Mouse (Mus musculus) mature B cell (primary cell): Measurements from ENCODE around the gene Sh3bp1.

ENCODE experiments used
- in situ Hi-C: fragments of 300-500 bp; cut with MboI; formaldehyde crosslinking; loops from 2 replicates; pipeline ENCODE4 v1.14.3; 2019

Gene Sh3bp1

DNA sequence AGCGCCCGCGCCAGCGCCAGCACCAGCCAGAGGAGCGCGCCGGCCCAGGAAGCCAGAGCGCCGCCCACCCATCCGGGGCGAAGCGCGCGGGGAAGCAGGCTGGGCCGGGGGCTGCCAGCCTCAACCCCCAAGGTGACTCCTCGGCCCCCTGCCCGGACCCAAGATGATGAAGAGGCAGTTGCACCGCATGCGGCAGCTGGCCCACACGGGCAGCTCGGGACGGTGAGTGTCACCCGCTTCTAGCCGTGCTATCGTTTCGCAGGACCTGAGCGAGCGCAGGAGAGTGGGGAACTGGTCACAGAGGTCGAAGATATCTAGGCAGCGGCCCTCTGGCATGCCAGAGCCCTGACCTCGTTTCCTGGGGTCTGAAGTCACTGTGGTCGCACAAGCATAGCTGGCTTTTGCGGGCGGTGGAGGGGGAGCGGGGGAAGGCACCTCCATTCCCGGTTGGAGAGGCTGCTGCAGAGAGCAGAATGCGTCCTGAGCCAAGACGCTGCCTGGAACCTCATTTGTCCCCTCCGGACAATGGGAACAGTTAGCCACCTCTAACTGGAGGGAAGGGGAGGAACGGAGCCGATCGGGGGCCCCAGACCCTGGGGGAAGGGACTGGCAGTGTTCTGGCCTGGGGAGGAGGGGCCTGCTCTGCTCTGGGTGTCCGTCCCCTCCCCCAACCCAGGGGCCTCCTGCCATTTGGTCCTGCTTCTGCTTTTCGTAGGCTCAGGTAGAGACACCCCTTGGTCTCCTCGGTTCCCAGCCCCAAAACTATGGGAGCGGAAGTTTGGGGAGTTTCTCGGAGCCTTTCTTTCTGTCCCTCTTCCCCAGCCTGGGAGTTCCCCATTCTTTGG, at the start of gene Sh3bp1:
Gene Sh3bp1 (plus strand): TSS at position 29 of the 845 bp plus-strand sequence.
- in situ Hi-C loops, result no loop called here

DNA sequence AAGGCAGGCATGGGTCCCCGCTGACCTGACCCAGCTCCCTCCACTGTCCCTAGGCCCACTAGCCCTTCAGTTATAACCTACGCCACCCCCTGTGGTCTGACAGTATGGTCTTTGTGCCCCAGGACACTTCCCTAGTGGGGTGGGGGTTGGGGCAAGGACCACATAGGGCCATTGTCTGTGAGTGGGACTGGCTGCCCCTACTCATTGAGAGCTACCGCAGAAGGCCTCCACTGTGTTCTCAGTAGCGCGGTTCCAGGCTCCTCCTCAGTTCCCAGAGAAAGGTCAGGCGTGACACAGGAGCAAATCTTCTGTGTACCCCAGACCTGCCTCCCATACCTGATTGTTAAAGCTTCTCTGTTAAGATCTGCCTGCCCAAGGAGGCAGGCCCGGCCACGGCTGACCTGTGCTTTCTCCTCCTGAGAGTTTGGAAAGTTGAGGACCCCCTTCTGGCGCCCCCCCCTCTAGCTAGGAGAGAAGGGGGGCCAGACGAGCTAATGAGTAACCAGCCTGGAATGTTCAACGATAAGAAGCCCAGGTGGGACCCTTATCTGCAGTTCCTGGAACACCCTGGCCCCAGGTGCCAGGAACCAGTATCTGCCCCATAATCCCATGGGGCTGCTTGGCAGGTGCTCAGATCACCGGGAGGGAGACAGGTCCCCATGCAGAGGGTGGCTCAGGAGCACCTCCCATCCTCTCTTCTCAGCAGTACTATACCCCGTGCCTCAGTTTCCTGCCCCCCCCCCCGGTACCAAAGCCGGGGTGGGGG, 49.3 kb upstream of the Sh3bp1 start:
- in situ Hi-C loops, result no loop called here

DNA sequence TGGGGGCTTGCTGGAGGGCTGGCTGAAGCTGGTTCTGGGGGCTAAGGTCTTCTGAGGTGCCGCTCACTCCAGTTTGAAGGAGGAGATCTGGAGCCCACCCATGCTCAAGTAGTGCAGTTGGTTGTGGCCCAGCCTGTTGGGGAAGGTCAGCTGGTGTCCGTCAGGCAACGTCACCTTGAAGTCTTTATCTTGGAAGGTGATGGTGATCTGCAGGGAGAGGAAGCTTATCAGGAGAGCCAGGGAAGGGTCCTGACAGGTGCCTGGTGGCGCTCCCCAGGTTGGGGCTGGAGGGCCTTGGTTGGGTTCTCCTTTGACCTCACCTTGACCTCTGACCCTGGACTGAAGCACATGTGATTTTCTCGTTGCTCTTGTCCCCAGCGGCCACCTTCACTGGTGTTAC, 48.6 kb upstream of the Sh3bp1 start:
- in situ Hi-C loops, result no loop called here

DNA sequence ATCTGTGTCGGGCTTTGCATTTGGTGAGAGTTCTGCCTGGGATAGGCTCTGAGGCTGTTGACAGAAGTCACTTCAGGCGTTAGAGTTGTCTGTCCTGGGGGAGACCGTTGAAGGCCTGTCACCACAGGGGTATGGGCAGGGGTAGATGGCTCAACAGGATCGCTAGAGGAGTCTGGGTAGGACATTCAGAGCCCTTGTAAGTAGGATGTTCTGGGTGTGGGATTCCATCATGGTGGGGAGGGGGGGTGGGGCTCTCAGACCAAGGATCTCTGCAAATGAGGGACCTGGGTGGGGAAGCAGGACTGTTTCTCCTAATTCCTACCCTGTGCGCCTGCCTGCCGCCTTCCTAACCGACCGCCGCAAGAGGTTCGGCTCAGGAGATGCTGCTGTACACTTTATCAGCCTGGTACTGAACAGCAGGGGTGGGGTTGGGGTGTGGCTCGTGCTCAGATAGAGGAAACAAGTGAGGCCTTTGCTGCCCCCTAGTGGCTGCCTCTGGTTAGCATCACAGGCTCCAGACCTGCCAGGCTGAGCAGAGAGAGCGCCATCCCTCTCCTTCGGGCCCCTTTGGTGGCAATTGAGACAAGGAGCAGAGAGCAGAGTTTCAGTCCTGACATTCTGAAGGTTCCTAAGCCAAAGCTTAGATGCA, 47.9 kb upstream of the Sh3bp1 start:
- in situ Hi-C loops, result no loop called here

DNA sequence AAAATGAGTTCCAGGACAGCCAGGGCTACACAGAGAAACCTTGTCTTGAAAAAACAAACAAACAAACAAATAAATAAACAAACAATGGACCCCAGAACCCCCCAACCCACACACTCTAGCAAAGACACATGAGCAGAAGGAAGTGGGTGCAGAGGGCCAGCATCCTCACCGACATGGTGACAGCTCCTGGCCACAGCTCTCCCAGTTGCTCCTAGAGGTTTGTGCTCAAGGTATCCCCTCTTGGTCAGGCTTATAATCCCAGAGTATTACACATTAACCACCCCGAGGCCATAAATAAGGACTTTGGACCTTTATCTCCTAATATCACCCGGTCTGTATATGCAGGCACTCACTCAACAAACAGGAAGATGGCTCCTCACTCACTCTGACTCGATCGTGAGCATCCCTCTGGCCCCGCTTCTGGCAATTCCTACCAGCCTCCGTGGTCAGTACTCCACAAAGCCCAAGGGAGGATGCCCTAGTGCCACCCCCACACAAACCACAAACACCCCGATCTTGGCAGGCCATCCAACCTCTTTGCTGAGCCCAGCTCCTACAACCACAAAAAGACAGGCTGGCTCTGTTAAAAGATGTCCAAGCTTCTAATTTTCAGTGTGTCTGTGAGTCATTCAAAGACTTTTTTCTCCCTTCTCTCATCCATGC, 44.1 kb upstream of the Sh3bp1 start, which contains the start of gene Lgals2:
Gene Lgals2 (minus strand): TSS at position 227 of the 663 bp plus-strand sequence.
- in situ Hi-C loops, result no loop called here

DNA sequence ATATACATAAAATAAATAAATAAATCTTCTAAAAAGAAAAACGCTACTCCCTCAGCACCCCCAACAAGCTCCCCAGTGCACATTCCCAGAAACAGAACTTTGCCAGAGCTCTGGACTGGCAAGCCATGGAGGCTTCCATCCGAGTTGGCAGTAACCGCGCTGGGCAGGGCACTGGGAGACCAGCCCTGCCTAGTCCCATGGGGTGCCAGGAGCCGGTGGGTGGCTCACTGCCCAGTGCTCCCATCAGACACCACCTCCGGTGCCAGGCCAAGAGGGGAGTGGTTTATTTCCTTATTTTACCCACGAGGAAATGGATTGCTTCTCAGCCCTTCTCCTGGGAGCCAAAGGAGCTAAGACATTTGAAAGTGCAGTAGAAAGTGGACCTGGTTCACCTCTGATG, 42.6 kb upstream of the Sh3bp1 start:
- in situ Hi-C loops, result no loop called here

DNA sequence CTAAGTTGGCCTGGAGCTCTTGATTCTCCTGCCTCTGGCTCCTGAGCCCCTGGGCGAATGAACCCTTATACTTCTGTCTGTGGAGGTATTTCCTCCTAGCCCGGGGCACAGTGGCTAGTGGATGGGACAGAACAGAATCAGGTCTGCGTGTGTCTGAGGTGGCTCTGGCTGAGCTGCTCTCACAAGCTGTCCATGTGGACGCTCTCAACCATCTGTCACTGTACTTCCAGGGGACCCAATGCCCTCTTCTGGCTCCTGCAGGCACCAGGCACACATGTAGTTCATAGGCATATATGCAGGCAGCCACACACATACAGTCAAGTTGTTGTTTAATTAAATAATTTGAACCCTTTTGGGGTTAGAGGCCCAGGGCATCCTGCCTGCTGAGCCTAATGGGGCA, 40.3 kb upstream of the Sh3bp1 start:
- in situ Hi-C loops, result no loop called here

DNA sequence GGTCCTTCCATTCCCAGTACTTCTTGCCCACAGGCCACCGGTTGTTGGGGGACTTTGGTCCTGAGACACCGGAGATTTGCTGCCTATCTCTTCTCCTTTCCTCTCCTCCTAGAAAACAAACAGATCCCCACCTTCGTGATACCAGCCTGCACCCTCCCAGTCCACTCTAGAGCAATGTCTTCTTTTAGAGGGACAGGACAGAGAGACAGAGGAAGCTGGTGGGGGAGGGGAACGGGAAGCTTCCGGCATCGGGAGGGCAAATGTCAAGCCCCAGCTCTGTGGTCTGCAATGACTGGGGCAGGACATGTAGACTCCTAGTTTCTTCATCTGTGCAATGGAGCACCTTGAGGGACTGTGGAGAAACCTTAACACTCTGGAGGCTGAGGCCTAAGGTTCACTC, 39.9 kb upstream of the Sh3bp1 start:
- in situ Hi-C loops, result no loop called here

DNA sequence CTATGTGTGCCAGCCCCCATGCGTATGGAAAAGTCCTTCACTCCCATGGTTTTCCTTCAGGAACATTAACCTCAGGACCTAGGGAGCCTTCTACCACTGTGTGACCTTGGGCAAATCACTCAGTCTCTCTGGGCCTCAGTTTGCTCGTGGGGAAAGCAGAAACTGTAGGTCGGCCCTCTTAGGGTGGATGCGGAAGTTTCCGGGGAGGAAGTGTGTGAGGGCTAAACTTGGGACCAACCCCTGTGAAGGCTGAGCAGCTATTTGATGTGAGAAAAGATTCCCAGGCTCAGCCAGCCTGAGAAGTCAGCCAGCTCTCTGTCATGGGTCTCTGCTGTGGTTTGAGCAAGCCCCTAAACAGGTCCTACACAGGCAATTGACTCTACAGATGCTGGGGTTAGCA, 37.3 kb upstream of the Sh3bp1 start:
- in situ Hi-C loops, result no loop called here

DNA sequence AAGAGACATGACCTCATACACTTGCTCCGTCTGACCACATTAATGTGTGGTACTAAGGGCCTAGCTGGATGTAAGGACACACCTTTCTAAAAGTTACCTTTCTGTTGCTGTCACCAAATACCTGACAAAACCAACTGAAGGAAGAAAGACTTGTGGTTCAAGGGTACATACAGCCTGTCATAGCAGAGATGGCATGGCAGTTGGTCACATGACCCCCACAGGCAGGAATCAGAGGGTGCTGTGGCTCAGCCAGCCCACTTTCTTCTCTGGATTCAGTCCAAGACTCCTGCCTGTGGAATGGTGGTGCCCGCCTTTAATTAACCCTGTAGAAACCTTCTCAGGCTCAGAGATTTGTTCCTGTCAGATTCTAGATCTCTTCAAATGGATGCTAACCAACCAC, 36.4 kb upstream of the Sh3bp1 start:
- in situ Hi-C loops, result no loop called here

DNA sequence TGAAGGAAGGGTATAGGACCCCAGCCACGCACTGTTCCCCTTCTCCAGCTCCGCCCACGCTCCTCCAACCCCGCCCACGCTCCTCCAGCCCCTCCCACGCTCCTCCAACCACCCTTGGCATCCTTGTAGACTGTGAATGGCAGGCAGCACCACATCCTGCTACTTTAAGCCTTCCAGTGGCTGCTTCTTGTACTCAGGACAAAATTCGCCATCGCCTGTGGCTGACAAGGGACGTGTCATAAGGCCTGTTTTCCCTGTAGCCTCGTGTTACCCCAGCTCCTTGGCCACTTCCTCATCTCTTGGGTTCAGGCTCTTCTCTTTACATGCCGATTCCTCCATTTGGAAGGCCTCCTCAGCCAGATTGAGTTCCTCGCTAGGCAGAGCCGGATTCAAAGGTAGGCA, 35.7 kb upstream of the Sh3bp1 start:
- in situ Hi-C loops, result no loop called here

DNA sequence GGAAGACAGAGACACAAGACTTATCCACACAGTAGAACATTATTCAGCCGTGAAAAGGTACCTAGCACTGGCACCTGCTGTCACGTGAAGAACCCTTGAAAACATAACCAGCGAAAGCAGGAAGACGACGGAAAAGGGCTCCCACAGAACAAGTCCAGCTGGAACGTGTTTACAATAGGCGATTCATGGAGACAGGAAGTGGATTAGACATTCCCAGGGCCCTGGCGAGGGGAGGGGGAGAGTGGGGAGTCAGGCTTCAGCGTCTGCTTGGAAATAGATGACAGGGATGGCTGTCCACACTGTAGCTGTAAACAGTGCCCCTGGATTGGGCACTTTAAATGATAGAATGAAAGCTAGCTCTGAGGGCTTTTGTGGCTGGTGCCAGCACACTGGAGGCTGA, 31.2 kb upstream of the Sh3bp1 start:
- in situ Hi-C loops, result no loop called here

DNA sequence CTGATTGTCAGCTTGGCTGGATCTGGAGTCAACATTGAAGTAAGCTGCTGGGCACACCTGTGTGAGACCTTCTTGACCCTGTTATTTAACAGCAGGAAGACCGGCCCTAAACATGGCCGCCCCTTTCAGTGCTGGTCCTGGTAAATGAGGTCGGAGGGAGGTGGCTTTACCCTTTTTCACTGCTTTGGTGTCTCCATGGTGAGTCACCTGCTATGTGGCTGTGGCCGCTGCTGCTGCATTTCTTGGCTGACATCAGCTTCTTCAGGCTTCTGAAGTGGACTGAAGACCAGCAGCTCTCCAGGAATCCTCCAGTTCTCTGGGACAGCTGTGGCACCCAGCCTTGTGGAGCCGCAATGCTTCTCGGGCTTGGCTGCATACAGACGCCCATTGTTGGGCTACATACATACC, 30.7 kb upstream of the Sh3bp1 start:
- in situ Hi-C loops, result no loop called here

DNA sequence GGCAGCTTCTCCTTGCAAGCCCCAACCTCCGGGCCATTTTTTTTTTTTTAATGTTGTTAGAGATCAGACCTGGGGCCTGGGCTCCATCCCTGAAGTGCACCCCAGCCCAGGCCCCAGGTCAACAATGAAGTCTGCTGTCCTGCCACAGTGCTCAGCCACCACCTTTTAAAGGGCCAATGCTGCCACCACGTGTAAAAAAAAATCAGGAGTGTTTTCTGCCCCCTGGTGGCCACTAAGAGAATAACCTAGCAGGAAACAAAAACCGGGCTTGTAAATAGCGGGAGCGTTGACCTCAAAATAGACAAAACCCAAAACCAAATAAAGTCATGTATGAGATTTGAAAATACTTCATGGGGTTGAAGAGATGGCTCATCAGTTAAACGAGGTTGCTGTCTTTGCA, 29.8 kb upstream of the Sh3bp1 start:
- in situ Hi-C loops, result no loop called here

DNA sequence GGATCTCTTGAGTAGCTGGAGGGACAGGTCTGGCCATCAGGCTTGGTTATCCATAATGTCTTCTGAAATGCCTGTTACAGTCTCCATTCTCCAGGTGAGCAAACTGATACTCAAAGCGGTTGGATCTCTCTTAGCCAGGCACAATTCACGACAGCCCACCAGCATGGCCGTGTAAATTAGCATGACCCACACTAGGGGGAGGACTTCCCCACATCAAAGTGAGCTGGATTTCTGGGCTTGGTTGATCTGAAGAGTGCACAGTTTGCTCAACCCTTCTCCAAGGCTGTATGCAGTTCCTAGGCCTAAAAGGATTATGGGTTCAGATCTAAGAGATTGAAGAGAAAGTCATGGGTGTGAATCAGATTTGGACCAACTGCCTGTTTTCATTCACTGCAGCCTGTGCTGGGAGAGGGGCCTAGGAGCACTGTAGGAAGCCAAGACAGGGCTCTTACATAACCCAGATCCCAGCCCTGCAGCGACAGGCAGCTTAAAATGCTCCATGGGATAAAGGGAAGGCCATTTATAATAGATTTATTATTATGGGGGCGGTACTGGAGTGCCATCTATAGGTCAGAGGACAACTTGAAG, 27.5 kb upstream of the Sh3bp1 start:
- in situ Hi-C loops, result no loop called here

DNA sequence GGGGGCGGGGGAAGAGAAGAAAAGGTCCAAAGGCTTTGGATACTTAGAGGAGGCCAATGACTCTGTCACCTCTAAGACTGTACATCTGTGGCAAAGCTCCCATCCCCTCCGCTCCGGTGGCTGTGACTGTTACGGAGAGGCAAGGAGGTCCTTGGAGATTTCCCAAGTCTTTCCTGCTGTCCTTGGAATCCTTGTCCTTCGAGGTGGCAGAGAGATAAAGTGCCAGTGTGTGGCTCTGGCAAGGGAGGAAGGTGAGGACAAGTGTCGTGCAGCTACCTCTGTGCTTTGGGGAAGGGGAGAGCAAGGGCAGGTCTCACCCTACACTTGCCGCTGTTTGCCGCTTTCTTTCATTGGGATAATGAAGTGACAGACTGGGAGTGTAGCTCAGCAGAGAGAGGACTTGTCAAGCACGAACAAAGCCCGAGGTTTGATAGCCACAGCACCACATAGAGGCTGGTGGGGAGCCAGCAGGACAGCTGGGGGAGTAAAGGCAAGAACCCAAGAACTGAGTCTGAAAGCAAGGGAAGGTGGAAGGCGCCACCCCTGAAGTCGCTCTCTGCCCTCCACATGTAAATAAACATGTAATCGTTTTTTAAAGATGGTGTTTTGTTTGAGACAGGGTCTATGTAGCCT, 25.6 kb upstream of the Sh3bp1 start:
- in situ Hi-C loops, result no loop called here

DNA sequence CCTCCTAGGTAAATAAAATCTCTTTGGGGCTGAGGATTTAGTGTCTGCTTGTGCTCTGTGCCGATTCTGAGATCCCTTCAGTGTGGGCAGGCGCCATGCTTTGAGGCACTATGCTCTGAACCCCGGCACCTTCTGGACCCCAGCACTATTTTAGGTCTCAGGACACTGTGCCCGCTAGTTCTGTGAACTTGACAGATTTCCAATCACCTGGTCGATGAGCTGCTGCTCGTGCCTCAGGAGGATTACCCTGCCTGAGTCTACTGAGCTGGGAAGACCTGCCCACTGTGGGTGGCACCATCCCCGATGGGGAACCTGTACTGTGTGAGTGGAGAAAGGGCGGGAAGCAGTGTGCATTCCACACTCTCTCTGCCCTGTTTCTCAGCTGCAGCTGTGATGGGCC, 24.6 kb upstream of the Sh3bp1 start:
- in situ Hi-C loops, result no loop called here

DNA sequence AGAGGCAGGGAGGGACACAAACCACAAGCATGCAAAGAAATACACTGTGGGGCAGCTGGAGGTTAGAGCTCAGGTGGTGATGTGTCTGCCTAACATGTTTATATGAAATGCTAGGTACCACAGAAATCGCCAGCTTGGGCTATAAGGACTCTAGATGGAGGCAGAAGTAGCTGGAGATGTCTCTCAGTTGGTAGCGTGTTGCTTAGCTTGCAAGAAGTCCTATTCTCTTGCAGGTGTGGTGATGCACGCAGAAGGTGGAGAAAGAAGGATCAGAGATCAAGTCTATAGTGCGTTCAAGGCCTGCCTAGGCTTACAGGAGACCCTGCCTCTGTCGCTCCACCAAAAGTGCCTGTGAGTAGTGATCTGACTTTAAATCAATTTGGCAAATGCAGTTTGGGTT, 24.0 kb upstream of the Sh3bp1 start:
- in situ Hi-C loops, result no loop called here

DNA sequence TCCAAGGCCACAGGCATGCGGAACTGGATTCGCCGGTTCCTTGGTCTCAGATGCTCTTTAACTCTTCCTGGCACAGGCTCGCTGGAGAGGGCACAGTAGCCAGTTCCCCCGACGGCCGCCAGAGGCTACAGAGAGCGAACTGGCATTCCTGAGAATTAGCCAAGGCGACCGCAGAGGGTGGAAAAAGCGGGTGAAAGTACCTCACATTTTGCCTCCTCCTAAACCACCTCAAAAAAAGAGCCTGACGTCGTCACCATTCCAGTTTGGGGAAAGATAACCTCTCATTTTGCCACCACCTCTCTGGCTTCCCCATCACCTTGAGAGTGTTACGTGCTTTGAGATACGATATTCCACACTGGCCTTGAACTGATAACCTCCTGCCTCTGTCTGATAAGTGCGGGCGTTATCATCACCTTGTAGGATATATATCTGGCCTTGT, 23.3 kb upstream of the Sh3bp1 start:
- in situ Hi-C loops, result no loop called here

DNA sequence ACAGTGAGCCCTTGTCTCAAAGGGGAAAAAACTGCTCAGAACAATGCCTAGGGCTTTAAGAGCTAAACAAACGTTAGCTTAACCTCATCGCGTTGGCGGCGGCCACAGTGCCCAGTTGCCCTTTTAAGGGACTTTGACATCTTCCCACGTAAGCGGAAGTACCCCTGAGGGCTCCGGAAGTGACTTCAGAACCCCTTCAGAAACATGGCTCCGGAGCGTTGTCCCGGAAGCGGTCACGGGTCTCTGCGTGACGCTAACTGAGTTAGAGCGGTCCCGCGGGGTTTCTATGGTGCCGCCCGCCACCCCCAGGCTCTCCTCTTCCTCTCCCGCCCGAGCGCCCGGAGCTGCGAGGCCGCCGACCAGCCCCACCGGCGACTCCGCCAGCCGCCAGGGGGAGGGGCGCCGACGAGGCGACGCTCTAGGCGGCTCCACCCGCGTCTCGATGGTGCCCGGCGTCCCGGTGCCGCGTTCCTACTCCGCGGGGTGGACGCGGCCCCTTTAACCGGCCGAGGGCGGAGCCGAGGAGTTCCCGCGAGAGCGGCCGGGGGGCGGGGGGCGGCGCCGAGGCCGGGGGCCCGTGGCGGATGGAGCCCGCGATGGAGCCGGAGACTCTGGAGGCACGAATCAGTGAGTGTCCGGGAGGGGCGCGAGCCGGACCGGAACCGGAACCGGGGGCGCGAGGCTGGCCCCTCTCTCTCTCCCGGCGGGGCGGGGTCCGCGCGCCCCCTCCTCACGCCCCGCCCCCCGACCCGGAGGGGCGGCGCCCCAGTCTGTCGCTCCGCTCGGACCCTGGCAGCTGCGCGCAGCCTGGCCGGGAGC, 22.4 kb upstream of the Sh3bp1 start, which contains the start of gene Gga1:
Gene Gga1 (plus strand): TSS at position 200 of the 819 bp plus-strand sequence.
- in situ Hi-C loops, result no loop called here
